Mouse (Mus musculus) CH12.LX (cell line): ENCODE data around the gene Slc39a10. TPM values are rescaled to one million over a fixed set of nuclear protein-coding genes. Genes with fewer than 3 reads are reported as not detected.

Experiments
- DNase-seq: peaks from one replicate; pipeline ENCODE4 v3.0.0-alpha.2; 2013; ENCODE audit errors: extremely low read depth
- H3K27ac ChIP-seq: 2 replicates; pipeline ENCODE4 v1.5.1; 2012; ENCODE audit warnings: low read depth, mild to moderate bottlenecking, control low read depth, moderate library complexity; ENCODE audit not compliant: insufficient read depth
- H3K27me3 ChIP-seq: replicated peaks from 2 replicates; pipeline ENCODE3; 2012; ENCODE audit warnings: inconsistent platforms
- H3K36me3 ChIP-seq, 2 experiments: replicated peaks in 1 of 2; 2 replicates each; pipeline versions ENCODE3 to v1.6.1; 2012; ENCODE audit warnings: inconsistent platforms in 1 of 2, low read length in 1 of 2, mild to moderate bottlenecking in 1 of 2, mixed read lengths in 1 of 2, moderate library complexity in 1 of 2; ENCODE audit not compliant: control insufficient read depth in 1 of 2, insufficient read depth in 1 of 2
- H3K4me1 ChIP-seq, 2 experiments: 2 replicates each; pipeline ENCODE4 v1.6.1; 2012; ENCODE audit warnings: inconsistent platforms in 1 of 2, moderate library complexity in 1 of 2; ENCODE audit not compliant: insufficient read depth in 2 of 2, control insufficient read depth in 1 of 2
- H3K4me2 ChIP-seq: 2 replicates; pipeline ENCODE4 v1.6.1; 2012; ENCODE audit warnings: low read depth, mild to moderate bottlenecking, control low read depth; ENCODE audit not compliant: poor library complexity, insufficient read depth, severe bottlenecking
- H3K4me3 ChIP-seq, 3 experiments: fragments of 150-350 bp in 1 of 3; sonication (generic) in 1 of 3; replicated peaks in 1 of 3; 2 replicates each; pipeline versions ENCODE3 to v1.5.1; 2011 to 2012; ENCODE audit warnings: low read depth in 2 of 3, low read length in 2 of 3, mild to moderate bottlenecking in 2 of 3, moderate library complexity in 2 of 3, control low read depth in 1 of 3, improper control_type of control experiment in 1 of 3, inconsistent platforms in 1 of 3, mixed read lengths in 1 of 3; ENCODE audit not compliant: poor library complexity in 1 of 3
- H3K79me2 ChIP-seq: replicated peaks from 2 replicates; pipeline ENCODE4 v1.6.1; 2012; ENCODE audit warnings: mild to moderate bottlenecking, moderate library complexity; ENCODE audit not compliant: control insufficient read depth, poor library complexity, insufficient read depth, severe bottlenecking; ENCODE audit errors: extremely low read depth
- H3K9ac ChIP-seq: 2 replicates; pipeline ENCODE4 v1.6.1; 2012; ENCODE audit warnings: low read depth, mild to moderate bottlenecking, control low read depth, moderate library complexity; ENCODE audit not compliant: insufficient read depth
- H3K9me3 ChIP-seq: replicated peaks from 2 replicates; pipeline ENCODE3; 2012; ENCODE audit warnings: low read length, inconsistent platforms, mixed read lengths
- E2F4 ChIP-seq: IDR thresholded peaks from 2 replicates; pipeline ENCODE4 v1.6.1; 2011; ENCODE audit warnings: low read depth, low read length, improper control_type of control experiment; ENCODE audit not compliant: insufficient replicate concordance
- ELF1 ChIP-seq: IDR thresholded peaks from 2 replicates; pipeline ENCODE4 v1.6.1; 2014; ENCODE audit warnings: low read depth, mild to moderate bottlenecking, inconsistent platforms, low read length, improper control_type of control experiment
- EP300 ChIP-seq: IDR thresholded peaks from 2 replicates; pipeline ENCODE4 v1.6.1; 2011; ENCODE audit warnings: low read length, improper control_type of control experiment
- GABPA ChIP-seq: IDR thresholded peaks from 2 replicates; pipeline ENCODE4 v1.6.1; 2012; ENCODE audit warnings: low read depth, low read length, improper control_type of control experiment, inconsistent platforms; ENCODE audit not compliant: insufficient replicate concordance
- IRF4 ChIP-seq: IDR thresholded peaks from 2 replicates; pipeline ENCODE4 v1.6.1; 2014; ENCODE audit warnings: low read depth, mild to moderate bottlenecking, inconsistent platforms, low read length, improper control_type of control experiment
- JUN ChIP-seq: IDR thresholded peaks from 2 replicates; pipeline ENCODE4 v1.6.1; 2011; ENCODE audit warnings: low read depth, mild to moderate bottlenecking, low read length, improper control_type of control experiment, moderate library complexity; ENCODE audit not compliant: insufficient read depth
- MAFK ChIP-seq: IDR thresholded peaks from 2 replicates; pipeline ENCODE4 v1.6.1; 2011; ENCODE audit warnings: low read length, improper control_type of control experiment; ENCODE audit not compliant: insufficient replicate concordance
- MAX ChIP-seq: IDR thresholded peaks from 2 replicates; pipeline ENCODE4 v1.6.1; 2011; ENCODE audit warnings: low read length, improper control_type of control experiment
- MAZ ChIP-seq: IDR thresholded peaks from 2 replicates; pipeline ENCODE4 v1.6.1; 2012; ENCODE audit warnings: low read depth, mild to moderate bottlenecking, inconsistent platforms, low read length, improper control_type of control experiment, moderate library complexity
- MXI1 ChIP-seq: IDR thresholded peaks from 2 replicates; pipeline ENCODE4 v1.6.1; 2011; ENCODE audit warnings: mild to moderate bottlenecking, low read depth, low read length, improper control_type of control experiment
- MYC ChIP-seq: IDR thresholded peaks from 2 replicates; pipeline ENCODE4 v1.6.1; 2011; ENCODE audit warnings: low read depth, mild to moderate bottlenecking, improper control_type of control experiment, low read length
- NRF1 ChIP-seq: IDR thresholded peaks from 2 replicates; pipeline ENCODE4 v1.6.1; 2014; ENCODE audit warnings: low read depth, mild to moderate bottlenecking, inconsistent platforms, low read length, improper control_type of control experiment, moderate library complexity
- PAX5 ChIP-seq: IDR thresholded peaks from 2 replicates; pipeline ENCODE4 v1.6.1; 2012; ENCODE audit warnings: low read length, inconsistent platforms, mixed read lengths
- POLR2A ChIP-seq: IDR thresholded peaks from 2 replicates; pipeline ENCODE4 v1.6.1; 2011; ENCODE audit warnings: low read depth, mild to moderate bottlenecking, improper control_type of control experiment, low read length
- POLR2AphosphoS2 ChIP-seq: IDR thresholded peaks from 2 replicates; pipeline ENCODE4 v1.6.1; 2011; ENCODE audit warnings: low read depth, low read length, improper control_type of control experiment
- RAD21 ChIP-seq: IDR thresholded peaks from 2 replicates; pipeline ENCODE4 v1.6.1; 2011; ENCODE audit warnings: low read depth, mild to moderate bottlenecking, low read length, improper control_type of control experiment, moderate library complexity
- RCOR1 ChIP-seq: conservative IDR thresholded peaks from 2 replicates; pipeline ENCODE4 v1.6.1; 2012; ENCODE audit warnings: low read depth, mild to moderate bottlenecking, inconsistent platforms, low read length, improper control_type of control experiment
- SIN3A ChIP-seq: IDR thresholded peaks from 2 replicates; pipeline ENCODE4 v1.6.1; 2012; ENCODE audit warnings: low read length, improper control_type of control experiment, inconsistent platforms
- TBP ChIP-seq: conservative IDR thresholded peaks from 2 replicates; pipeline ENCODE4 v1.6.1; 2011; ENCODE audit warnings: low read depth, low read length, improper control_type of control experiment
- UBTF ChIP-seq: IDR thresholded peaks from 2 replicates; pipeline ENCODE4 v1.6.1; 2012; ENCODE audit warnings: low read depth, mild to moderate bottlenecking, inconsistent platforms, low read length, improper control_type of control experiment, moderate library complexity
- USF1 ChIP-seq: IDR thresholded peaks from 2 replicates; pipeline ENCODE4 v1.6.1; 2014; ENCODE audit warnings: low read depth, mild to moderate bottlenecking, inconsistent platforms, low read length, improper control_type of control experiment
- USF2 ChIP-seq: conservative IDR thresholded peaks from 2 replicates; pipeline ENCODE4 v1.6.1; 2011; ENCODE audit warnings: low read depth, low read length, improper control_type of control experiment
- ZC3H11A ChIP-seq: IDR thresholded peaks from 2 replicates; pipeline ENCODE4 v1.6.1; 2012; ENCODE audit warnings: low read depth, mild to moderate bottlenecking, inconsistent platforms, low read length, improper control_type of control experiment
- ZKSCAN1 ChIP-seq: IDR thresholded peaks from 2 replicates; pipeline ENCODE4 v1.6.1; 2012; ENCODE audit warnings: low read depth, inconsistent platforms, low read length, improper control_type of control experiment, borderline replicate concordance
- ZMIZ1 ChIP-seq: IDR thresholded peaks from 2 replicates; pipeline ENCODE4 v1.6.1; 2012; ENCODE audit warnings: low read depth, mild to moderate bottlenecking, inconsistent platforms, low read length, improper control_type of control experiment
- ZNF384 ChIP-seq: IDR thresholded peaks from 2 replicates; pipeline ENCODE4 v1.6.1; 2012; ENCODE audit warnings: low read depth, low read length, improper control_type of control experiment, inconsistent platforms
- dilution Hi-C: fragments of 300-500 bp; cut with MboI; formaldehyde crosslinking; loops from 2 replicates; pipeline ENCODE4 v1.14.3; 2020; ENCODE audit warnings: low sequenced_read_pairs; ENCODE audit not compliant: extremely low pct_unique_long_range_greater_than_20kb, extremely low pct_ligation_motif_present
- in situ Hi-C: fragments of 300-500 bp; cut with MboI; formaldehyde crosslinking; loops from 3 replicates; pipeline ENCODE4 v1.14.3; 2019; ENCODE audit warnings: low sequenced_read_pairs, low pct_ligation_motif_present, low pct_unique_long_range_greater_than_20kb, mixed read lengths
- polyA plus RNA-seq: library from polyadenylated mRNA; unstranded; fragments of >175 nt; gene quantifications from 2 replicates; pipeline ENCODE4 v1.2.1, GENCODE M21; 2012; ENCODE audit warnings: low read depth; ENCODE audit not compliant: insufficient read length
- total RNA-seq, 2 experiments: library from RNA; depleted of rRNA; stranded (reverse); fragments of 300-350 nt in 1 of 2; fragments of >200 nt in 1 of 2; gene quantifications; 2 replicates each; pipeline ENCODE4 v1.2.3; 2012 to 2014

Slc39a10 gene
- total and polyA plus RNA-seq, 3 experiments: 7.3 to 14.2 (median 11.0) TPM

DNA sequence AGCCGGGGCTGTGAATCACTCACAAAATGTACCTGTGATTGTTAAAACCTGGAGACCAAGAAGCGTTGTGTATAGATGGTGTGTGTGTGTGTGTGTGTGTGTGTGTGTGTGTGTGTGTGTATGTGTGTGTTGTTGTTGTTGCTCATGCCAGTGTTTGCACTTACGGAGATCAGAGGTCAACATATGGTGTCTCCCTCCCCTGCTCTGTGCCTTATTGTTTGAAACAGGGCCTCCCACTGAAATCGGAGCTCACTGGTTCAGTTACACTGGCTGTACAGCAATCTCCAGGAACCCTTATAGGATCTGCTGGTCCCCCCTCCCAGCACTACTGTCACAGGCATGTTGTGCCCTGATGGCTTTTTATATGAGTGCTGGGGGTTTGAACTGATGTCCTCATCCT lies 3.9 kb downstream of the Slc39a10 start:
- Histone ChIP-seq H3K9ac (no peak overlapping the region), H3K36me3 (no peaks in the 10 kb centered on the region), H3K4me2 (no peak overlapping the region), H3K9me3 (no peaks in the 10 kb centered on the region), H3K27me3 (no peaks in the 10 kb centered on the region), H3K4me1 (peaks cover 0 to 4% of the 10 kb centered on the region in 2 experiments; a peak in 1 of 4 replicates), H3K27ac (no peak overlapping the region), H3K4me3 (no peak overlapping the region), H3K79me2 (no peaks in the 10 kb centered on the region)
- in situ Hi-C loops: no loop called here
- TF ChIP-seq IRF4: no peak
- TF ChIP-seq MAX: no peak
- TF ChIP-seq MAZ: no peak
- no peak for TF ChIP-seq RCOR1
- no peak for TF ChIP-seq POLR2AphosphoS2
- TF ChIP-seq SIN3A: no peak
- no peak for TF ChIP-seq MAFK
- no peak for TF ChIP-seq UBTF
- no peak for TF ChIP-seq ZC3H11A
- no peak for TF ChIP-seq USF2
- no peak for TF ChIP-seq USF1
- dilution Hi-C loops: no loop called here
- no peak for DNase-seq

DNA sequence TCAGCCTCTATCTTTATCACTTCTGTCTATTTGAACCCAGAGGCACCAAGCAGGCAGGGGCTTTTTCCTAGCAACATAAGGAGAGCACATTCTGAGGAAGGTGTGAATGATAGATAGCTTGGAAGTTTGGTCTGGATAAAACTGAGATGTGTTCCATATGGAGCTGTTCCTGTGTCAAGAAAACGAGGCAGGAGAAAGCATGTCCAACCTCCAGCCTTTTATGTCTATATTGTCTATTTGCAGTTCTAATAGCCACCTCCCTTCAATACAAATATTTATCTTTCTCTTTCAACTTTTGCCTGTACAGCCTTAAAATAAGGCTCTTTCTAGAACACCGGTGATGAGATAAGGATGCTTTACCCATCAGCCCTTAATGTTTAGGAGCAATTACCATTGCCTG lies 4.3 kb downstream of the Slc39a10 start:
- H3K4me3 ChIP-seq: no peak overlapping the region
- no peaks in the 10 kb centered on the region for H3K36me3 ChIP-seq
- in situ Hi-C loops: no loop called here
- no peak for DNase-seq
- H3K9me3 ChIP-seq: no peaks in the 10 kb centered on the region
- no peaks in the 10 kb centered on the region for H3K79me2 ChIP-seq
- no peaks in the 10 kb centered on the region for H3K27me3 ChIP-seq
- dilution Hi-C loops: no loop called here
- H3K9ac ChIP-seq: no peak overlapping the region
- no peak overlapping the region for H3K27ac ChIP-seq
- H3K4me1 ChIP-seq: peaks cover 0 to 4% of the 10 kb centered on the region in 2 experiments; a peak in 1 of 4 replicates
- no peak for TF ChIP-seq ZKSCAN1
- TF ChIP-seq MYC: no peak
- TF ChIP-seq EP300: no peak
- no peak for TF ChIP-seq GABPA
- TF ChIP-seq, all 38 proteins: peak for 0
- H3K4me2 ChIP-seq: no peak overlapping the region

DNA sequence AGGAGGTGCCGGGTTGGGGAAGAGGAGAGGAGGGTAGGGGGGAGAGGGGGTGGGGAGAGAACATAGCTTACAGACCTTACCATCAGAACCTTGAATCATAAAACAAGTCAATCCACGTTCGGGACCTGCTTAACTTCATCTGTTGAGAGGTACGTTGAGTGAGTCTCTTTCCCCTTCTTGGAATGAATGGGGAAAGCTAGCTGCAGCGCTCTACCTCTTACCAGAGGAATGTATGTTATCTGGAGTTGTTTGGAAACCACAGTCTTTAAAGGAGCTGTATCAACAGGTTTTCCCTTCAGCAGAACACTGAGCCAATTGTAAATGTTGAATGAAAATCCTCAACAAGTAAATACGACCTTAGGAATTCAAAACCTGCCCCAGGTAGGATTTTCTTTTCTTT lies 4.7 kb downstream of the Slc39a10 start:
- H3K4me1 ChIP-seq: peaks cover 0 to 4% of the 10 kb centered on the region in 2 experiments; a peak in 1 of 4 replicates
- H3K9ac ChIP-seq: no peak overlapping the region
- no peak overlapping the region for H3K4me2 ChIP-seq
- H3K9me3 ChIP-seq: no peaks in the 10 kb centered on the region
- H3K79me2 ChIP-seq: no peaks in the 10 kb centered on the region
- H3K36me3 ChIP-seq: no peaks in the 10 kb centered on the region
- in situ Hi-C loops: no loop called here
- H3K27me3 ChIP-seq: no peaks in the 10 kb centered on the region
- H3K4me3 ChIP-seq: no peak overlapping the region
- DNase-seq: no peak
- dilution Hi-C loops: no loop called here
- no peak overlapping the region for H3K27ac ChIP-seq
- TF ChIP-seq USF1 (no peak), TBP (no peak), MAFK (no peak), EP300 (no peak), E2F4 (no peak), MAX (no peak), JUN (no peak), GABPA (no peak), PAX5 (no peak), ZMIZ1 (no peak), POLR2AphosphoS2 (no peak), ZC3H11A (no peak), MXI1 (no peak), ZNF384 (no peak), ELF1 (no peak), MAZ (no peak), RAD21 (no peak), POLR2A (no peak), NRF1 (no peak)
